Mouse (Mus musculus) activated CD4-positive, CD25-positive, alpha-beta regulatory T cell, adult 4 months (primary cell): ENCODE data around the gene Nrd1. TPM values are rescaled to one million over a fixed set of nuclear protein-coding genes. Genes with fewer than 3 reads are reported as not detected.

ENCODE experiments used
- ATAC-seq: one replicate; pipeline ENCODE4 v1.8.0; 2017
- polyA plus RNA-seq, 2 experiments: library from polyadenylated mRNA; unstranded; fragments of 100-300 nt; shearing (Covaris generic); gene quantifications; one replicate each; pipeline ENCODE4 v1.2.1; 2017

Gene Nrd1
- 10 to 100 TPM; 44.1 to 47.8 TPM for polyA plus RNA-seq

GRCm38 (mm10) chr4:108999999-109000950, at the start of gene Nrd1:
Gene Nrd1, plus strand, starts transcription at chr4:109000655.
- peak; percentile 97 for ATAC-seq

- ATAC-seq: no peak
These were observed 48.8 kb upstream of the Nrd1 start for GRCm38 (mm10) chr4:108951663-108952062.

- ATAC-seq: no peak
These were observed 40.8 kb upstream of the Nrd1 start for GRCm38 (mm10) chr4:108959696-108960095.

GRCm38 (mm10) chr4:108960619-108961460, 39.6 kb upstream of the Nrd1 start:
- no peak for ATAC-seq

GRCm38 (mm10) chr4:108963017-108963416, 37.4 kb upstream of the Nrd1 start:
- ATAC-seq: no peak

GRCm38 (mm10) chr4:108969517-108969916, 30.9 kb upstream of the Nrd1 start:
- ATAC-seq: no peak

- no peak for ATAC-seq
These were observed 29.4 kb upstream of the Nrd1 start for GRCm38 (mm10) chr4:108971054-108971453.

- peak; percentile 43 for ATAC-seq
These were observed 23.9 kb upstream of the Nrd1 start for GRCm38 (mm10) chr4:108976458-108977071.

GRCm38 (mm10) chr4:108986833-108987472, 13.5 kb upstream of the Nrd1 start:
- ATAC-seq: no peak

- peak; percentile 71 for ATAC-seq
These were observed 13.0 kb upstream of the Nrd1 start for GRCm38 (mm10) chr4:108987473-108987842.

- ATAC-seq: no peak
These were observed 11.0 kb upstream of the Nrd1 start for GRCm38 (mm10) chr4:108989430-108989829.

GRCm38 (mm10) chr4:108990032-108990431, 10.4 kb upstream of the Nrd1 start:
- no peak for ATAC-seq

GRCm38 (mm10) chr4:108990571-108990970, 9.9 kb upstream of the Nrd1 start:
- no peak for ATAC-seq

- ATAC-seq: no peak
These were observed 8.6 kb upstream of the Nrd1 start for GRCm38 (mm10) chr4:108991811-108992210.

- no peak for ATAC-seq
These were observed 7.5 kb upstream of the Nrd1 start for GRCm38 (mm10) chr4:108992978-108993377.

- ATAC-seq: no peak
These were observed 506 bp downstream of the Nrd1 start for GRCm38 (mm10) chr4:109000961-109001360.

- ATAC-seq: no peak
These were observed 7.6 kb downstream of the Nrd1 start for GRCm38 (mm10) chr4:109008046-109008445.

- ATAC-seq: no peak
These were observed 13.6 kb downstream of the Nrd1 start for GRCm38 (mm10) chr4:109014091-109014490.

- ATAC-seq: no peak
These were observed 17.0 kb downstream of the Nrd1 start for GRCm38 (mm10) chr4:109017441-109017840.

GRCm38 (mm10) chr4:109019301-109019700, 18.8 kb downstream of the Nrd1 start:
- ATAC-seq: no peak

- ATAC-seq: no peak
These were observed 21.5 kb downstream of the Nrd1 start for GRCm38 (mm10) chr4:109021976-109022375.

GRCm38 (mm10) chr4:109025061-109025460, 24.6 kb downstream of the Nrd1 start:
- no peak for ATAC-seq
